In the genomic region with DNA sequence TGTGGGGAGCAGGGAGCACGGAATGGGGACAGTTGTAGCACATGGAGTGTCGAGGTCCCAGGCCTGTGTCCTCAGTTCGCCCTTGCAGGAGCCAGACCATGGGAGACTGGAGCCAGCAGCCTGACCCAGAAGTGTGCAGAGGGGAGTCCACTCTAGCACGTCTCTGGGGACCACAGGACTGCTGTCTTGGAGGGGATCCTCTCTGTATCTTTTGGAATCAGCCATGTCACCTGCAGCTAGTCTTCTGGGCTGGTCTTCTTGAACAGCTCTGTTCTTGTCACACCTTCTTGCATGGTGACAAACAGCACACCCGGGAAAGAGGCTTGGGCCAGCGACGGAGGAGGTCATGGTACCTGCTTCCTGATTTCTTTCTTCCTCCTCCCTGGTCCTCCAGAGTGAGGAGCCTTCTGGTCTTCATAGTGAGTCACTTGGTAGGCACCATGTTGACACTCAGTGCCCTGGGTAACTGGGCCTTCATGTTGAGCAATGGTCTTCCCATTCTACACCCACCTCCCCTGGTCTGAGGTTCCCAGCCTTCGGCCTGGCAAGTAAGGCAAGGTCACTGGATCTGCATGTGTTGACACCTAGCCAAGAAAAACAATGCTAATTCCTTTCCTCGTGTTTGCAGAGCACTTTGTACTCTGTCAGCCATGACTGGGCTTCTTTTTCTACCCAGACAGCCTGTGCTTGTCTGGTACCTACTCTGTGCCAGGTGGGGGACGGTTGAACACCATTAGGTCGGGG, we compare ENCODE assay signal across 16 mouse cellular contexts. TPM values are rescaled to one million over a fixed set of nuclear protein-coding genes. Genes with fewer than 3 reads are reported as not detected.
DNase-seq lines count a peak whose midpoint lies in the region; ATAC-seq lines count a peak whose summit lies in the region.
"Had no signal": no experiment of that assay in that cellular context is flagged by ENCODE, and none has a peak within 500 bp of the region (broad histone marks: within the 10 kb centered on the region; RNA-seq: fewer than 3 reads in every experiment).

No protein-coding gene starts in this region.

- no peak for ATAC-seq in kidney, embryonic 16.5 days (ENCODE audit: low FRiP score, low TSS enrichment)
- ATAC-seq in megakaryocyte progenitor cell, adult 5-6 weeks (replicated peaks; ENCODE audit: poor library complexity) = peak; percentile 62
- ATAC-seq: forebrain, embryonic 16.5 days had no signal

- no peak overlapping the region for H3K4me3 ChIP-seq in kidney, embryonic 16.5 days (ENCODE audit: low read length)
- H3K4me3 ChIP-seq: embryonic facial prominence, embryonic 13.5 days; heart, embryonic 10.5 days; hindbrain, embryonic 15.5 days; lung, embryonic 15.5 days had no signal

- H3K4me1 ChIP-seq in kidney, embryonic 16.5 days (ENCODE audit: insufficient read depth, low read length) = peaks cover 13% of the 10 kb centered on the region
- H3K4me1 ChIP-seq: hindbrain, embryonic 15.5 days had no signal

- H3K9me3 ChIP-seq in kidney, embryonic 16.5 days (ENCODE audit: low read length) = no peaks in the 10 kb centered on the region
- H3K9me3 ChIP-seq: embryonic facial prominence, embryonic 13.5 days; heart, embryonic 10.5 days; hindbrain, embryonic 15.5 days; lung, embryonic 15.5 days had no signal

- H3K27ac ChIP-seq in kidney, embryonic 16.5 days (ENCODE audit: low read length) = no peak overlapping the region
- H3K27ac ChIP-seq: embryonic facial prominence, embryonic 13.5 days; heart, embryonic 10.5 days; hindbrain, embryonic 15.5 days; lung, embryonic 15.5 days had no signal

- H3K4me2 ChIP-seq in kidney, embryonic 16.5 days (replicated peaks; ENCODE audit: low read depth, low read length) = no peak overlapping the region
- H3K4me2 ChIP-seq: embryonic facial prominence, embryonic 13.5 days; hindbrain, embryonic 15.5 days; lung, embryonic 15.5 days had no signal

- peak; percentile 85 for DNase-seq in kidney, adult 11 months
- DNase-seq in NIH3T3 (ENCODE audit: low read depth) = peak; percentile 77
- DNase-seq in kidney, postnatal 14 days = peak; percentile 79
- no peak for DNase-seq in thymus, postnatal 4 days
- no peak for DNase-seq in Muller cell, postnatal 12 days (ENCODE audit: inconsistent ontology term)
- DNase-seq in heart, postnatal 36 days = no peak
- DNase-seq: cerebellum, adult 9-10 months; thymus, postnatal 36 days had no signal

- H3K36me3 ChIP-seq in kidney, embryonic 16.5 days (ENCODE audit: insufficient read depth, low read length) = no peaks in the 10 kb centered on the region
- H3K36me3 ChIP-seq: embryonic facial prominence, embryonic 13.5 days; heart, embryonic 10.5 days; hindbrain, embryonic 15.5 days; lung, embryonic 15.5 days had no signal

- intact Hi-C loops in heart, postnatal 36 days (cut with DNase I) = no loop called here

- H3K27me3 ChIP-seq in kidney, embryonic 16.5 days (ENCODE audit: insufficient read depth, low read length) = no peaks in the 10 kb centered on the region
- H3K27me3 ChIP-seq: CH12.LX; embryonic facial prominence, embryonic 13.5 days; hindbrain, embryonic 15.5 days; lung, embryonic 15.5 days had no signal

- WGBS in kidney, embryonic 16.5 days = 69% methylated on average over 11 of the region's 11 CpGs

- H3K9ac ChIP-seq in kidney, embryonic 16.5 days (replicated peaks; ENCODE audit: low read length) = no peak overlapping the region
- H3K9ac ChIP-seq: embryonic facial prominence, embryonic 13.5 days; hindbrain, embryonic 15.5 days; lung, embryonic 15.5 days had no signal

RNA-seq across cellular contexts. Expression of a gene that starts 21.6 kb away (rescaled TPM):
- 8.7 and 9.4 TPM in 2 replicates for polyA plus RNA-seq in kidney, embryonic 16.5 days (2015; fragmentation: Nextera tagmentation; extraction: Ambion mirVana)
- total RNA-seq in megakaryocyte progenitor cell, adult 5-6 weeks (2015) = 47.8 and 54.7 TPM in 2 replicates
- total RNA-seq in megakaryocyte progenitor cell, adult 5-6 weeks (2017) = 53.2 and 58.5 TPM in 2 replicates
- 10 to 100 TPM; 14.7 to 16.7 TPM for total RNA-seq in heart, postnatal 36 days (2021)

RNA-seq across cellular contexts. Expression of a gene that starts 38.6 kb away (rescaled TPM):
- 132 and 151 TPM in 2 replicates for polyA plus RNA-seq in kidney, embryonic 16.5 days (2015; fragmentation: Nextera tagmentation; extraction: Ambion mirVana)
- 41.7 and 41.8 TPM in 2 replicates for total RNA-seq in megakaryocyte progenitor cell, adult 5-6 weeks (2015)
- total RNA-seq in megakaryocyte progenitor cell, adult 5-6 weeks (2017) = 111 and 130 TPM in 2 replicates
- 10 to 100 TPM; 44.0 to 51.0 TPM for total RNA-seq in heart, postnatal 36 days (2021)

Comparison
In these comparisons a context has a peak if more than half of its experiments do, and no peak if none do; other contexts are left out.
1. DNase-seq: peak in kidney, adult 11 months (single experiment), NIH3T3 (single experiment) and kidney, postnatal 14 days (single experiment); none in thymus, postnatal 4 days (single experiment), Muller cell, postnatal 12 days (single experiment) and heart, postnatal 36 days (0 of 2).